Mouse (Mus musculus): ENCODE data around the gene Wdr35. TPM values are rescaled to one million over a fixed set of nuclear protein-coding genes. Genes with fewer than 3 reads are reported as not detected.
"Not testable (repeated sequence)": the region's sequence is repeated elsewhere in the genome, so short reads cannot be mapped to it uniquely, and the experiment has no call there.

Gene Wdr35
- polyA plus RNA-seq (2016; fragmentation: Nextera tagmentation; extraction: Ambion mirVana): 21.3 and 21.4 TPM in 2 replicates

GRCm38 (mm10) chr12:8973820-8974465, at the start of gene Wdr35:
Wdr35 (plus strand) TSS chr12:8973892.
- Histone ChIP-seq H3K4me3 (peak within 1 kb of the TSS; percentile 72), H3K27me3 (replicated peaks; ENCODE audit: low read depth, poor library complexity, severe bottlenecking) (no peaks in the 10 kb centered on the region), H3K4me1 (peaks cover 29% of the 10 kb centered on the region), H3K27ac (replicated peaks) (peak within 1 kb of the TSS; percentile 75), H3K36me3 (replicated peaks) (peaks cover 8% of the 10 kb centered on the region; the same call in 1 of the 2 replicates), H3K9me3 (no peaks in the 10 kb centered on the region)
- WGBS: under 1% methylated on average over 45 of the region's 45 CpGs
- peak; percentile 88 for DNase-seq (ENCODE audit: low spot score)

- peaks cover 24% of the 10 kb centered on the region for H3K4me1 ChIP-seq
- DNase-seq (ENCODE audit: low spot score): no peak
- peaks cover 69% of the 10 kb centered on the region for H3K36me3 ChIP-seq (replicated peaks)
- H3K4me3 ChIP-seq: no peak overlapping the region
- H3K9me3 ChIP-seq: no peaks in the 10 kb centered on the region
- 96% methylated on average over 3 of the region's 3 CpGs for WGBS
- H3K27ac ChIP-seq (replicated peaks): no peak overlapping the region
- H3K27me3 ChIP-seq (replicated peaks; ENCODE audit: low read depth, poor library complexity, severe bottlenecking): no peaks in the 10 kb centered on the region
Measured at GRCm38 (mm10) chr12:8927652-8928051, 46.0 kb upstream of the Wdr35 start.

- WGBS: 88% methylated on average over 4 of the region's 4 CpGs
- no peak overlapping the region for H3K27ac ChIP-seq (replicated peaks)
- no peaks in the 10 kb centered on the region for H3K27me3 ChIP-seq (replicated peaks; ENCODE audit: low read depth, poor library complexity, severe bottlenecking)
- no peaks in the 10 kb centered on the region for H3K9me3 ChIP-seq
- H3K36me3 ChIP-seq (replicated peaks): peaks cover 78% of the 10 kb centered on the region
- DNase-seq (ENCODE audit: low spot score): no peak
- H3K4me3 ChIP-seq: no peak overlapping the region
- H3K4me1 ChIP-seq: peaks cover 14% of the 10 kb centered on the region
Measured at GRCm38 (mm10) chr12:8928766-8929165, 44.9 kb upstream of the Wdr35 start.

GRCm38 (mm10) chr12:8931083-8931482, 42.6 kb upstream of the Wdr35 start:
- Histone ChIP-seq H3K9me3 (no peaks in the 10 kb centered on the region), H3K27ac (replicated peaks) (no peak overlapping the region), H3K27me3 (replicated peaks; ENCODE audit: low read depth, poor library complexity, severe bottlenecking) (no peaks in the 10 kb centered on the region), H3K36me3 (replicated peaks) (peaks cover 77% of the 10 kb centered on the region), H3K4me3 (no peak overlapping the region), H3K4me1 (peaks cover 3% of the 10 kb centered on the region)
- 90% methylated on average over 4 of the region's 4 CpGs for WGBS
- no peak for DNase-seq (ENCODE audit: low spot score)

GRCm38 (mm10) chr12:8935349-8935748, 38.3 kb upstream of the Wdr35 start:
- Histone ChIP-seq H3K36me3 (replicated peaks) (peaks cover 83% of the 10 kb centered on the region), H3K4me1 (no peaks in the 10 kb centered on the region), H3K27me3 (replicated peaks; ENCODE audit: low read depth, poor library complexity, severe bottlenecking) (no peaks in the 10 kb centered on the region), H3K9me3 (no peaks in the 10 kb centered on the region), H3K27ac (replicated peaks) (no peak overlapping the region), H3K4me3 (no peak overlapping the region)
- no peak for DNase-seq (ENCODE audit: low spot score)
- WGBS: 89% methylated on average over 5 of the region's 5 CpGs

- H3K4me1 ChIP-seq; H3K27ac ChIP-seq (replicated peaks); H3K4me3 ChIP-seq; H3K27me3 ChIP-seq (replicated peaks; ENCODE audit: low read depth, poor library complexity, severe bottlenecking); DNase-seq (ENCODE audit: low spot score); H3K9me3 ChIP-seq: not testable (repeated sequence)
- WGBS: 77% methylated on average over 4 of the region's 4 CpGs
- peaks cover 81% of the 10 kb centered on the region for H3K36me3 ChIP-seq (replicated peaks)
Measured at GRCm38 (mm10) chr12:8936210-8936609, 37.5 kb upstream of the Wdr35 start.

- no peaks in the 10 kb centered on the region for H3K9me3 ChIP-seq
- H3K4me3 ChIP-seq: no peak overlapping the region
- WGBS: 90% methylated on average over 4 of the region's 4 CpGs
- DNase-seq (ENCODE audit: low spot score): no peak
- H3K27me3 ChIP-seq (replicated peaks; ENCODE audit: low read depth, poor library complexity, severe bottlenecking): no peaks in the 10 kb centered on the region
- H3K4me1 ChIP-seq: no peaks in the 10 kb centered on the region
- no peak overlapping the region for H3K27ac ChIP-seq (replicated peaks)
- peaks cover 52% of the 10 kb centered on the region for H3K36me3 ChIP-seq (replicated peaks)
Measured at GRCm38 (mm10) chr12:8939490-8939889, 34.2 kb upstream of the Wdr35 start.

GRCm38 (mm10) chr12:8940011-8941005, 33.4 kb upstream of the Wdr35 start:
- 72% methylated on average over 12 of the region's 12 CpGs for WGBS

GRCm38 (mm10) chr12:8941131-8941615, 32.5 kb upstream of the Wdr35 start:
- no peak for DNase-seq (ENCODE audit: low spot score)
- Histone ChIP-seq H3K4me3 (no peak overlapping the region), H3K27ac (replicated peaks) (no peak overlapping the region), H3K27me3 (replicated peaks; ENCODE audit: low read depth, poor library complexity, severe bottlenecking) (no peaks in the 10 kb centered on the region), H3K4me1 (no peaks in the 10 kb centered on the region), H3K9me3 (no peaks in the 10 kb centered on the region), H3K36me3 (replicated peaks) (peaks cover 36% of the 10 kb centered on the region)
- WGBS: 71% methylated on average over 4 of the region's 4 CpGs

More at GRCm38 (mm10) chr12:8940011-8941005, 33.4 kb upstream of the Wdr35 start:
- Histone ChIP-seq H3K9me3 (no peaks in the 10 kb centered on the region), H3K27me3 (replicated peaks; ENCODE audit: low read depth, poor library complexity, severe bottlenecking) (no peaks in the 10 kb centered on the region), H3K27ac (replicated peaks) (no peak overlapping the region), H3K4me3 (no peak overlapping the region), H3K36me3 (replicated peaks) (peaks cover 44% of the 10 kb centered on the region), H3K4me1 (no peaks in the 10 kb centered on the region)
- DNase-seq (ENCODE audit: low spot score): no peak

GRCm38 (mm10) chr12:8941699-8942392, 31.8 kb upstream of the Wdr35 start:
- Histone ChIP-seq H3K4me3 (no peak overlapping the region), H3K27me3 (replicated peaks; ENCODE audit: low read depth, poor library complexity, severe bottlenecking) (no peaks in the 10 kb centered on the region), H3K4me1 (0 out of 2 replicates have a peak, but pooled peaks cover under 1% of the 10 kb centered on the region), H3K9me3 (no peaks in the 10 kb centered on the region), H3K27ac (replicated peaks) (no peak overlapping the region), H3K36me3 (replicated peaks) (peaks cover 29% of the 10 kb centered on the region)
- no peak for DNase-seq (ENCODE audit: low spot score)
- 67% methylated on average over 4 of the region's 4 CpGs for WGBS

- H3K4me1 ChIP-seq: peaks cover 17% of the 10 kb centered on the region
- no peaks in the 10 kb centered on the region for H3K36me3 ChIP-seq (replicated peaks)
- 59% methylated on average over 9 of the region's 9 CpGs for WGBS
- peaks cover 19% of the 10 kb centered on the region for H3K27me3 ChIP-seq (replicated peaks; ENCODE audit: low read depth, poor library complexity, severe bottlenecking)
- no peak overlapping the region for H3K27ac ChIP-seq (replicated peaks)
- DNase-seq (ENCODE audit: low spot score): peak; percentile 9
- peak overlapping the region; percentile 64 for H3K4me3 ChIP-seq
- no peaks in the 10 kb centered on the region for H3K9me3 ChIP-seq
Measured at GRCm38 (mm10) chr12:8947163-8947562, 26.5 kb upstream of the Wdr35 start.

Data from embryonic facial prominence, embryonic 10.5 days (tissue).